Mouse (Mus musculus) liver, adult 2 months (tissue): ENCODE measurements at regions not wholly inside any gene's neighbourhood (a gene's known extent, or its start where the extent isn't known, plus 50 kb on each side); places are given as distances from the start of the nearest gene placed in this dataset.

Source experiments
- DNase-seq: peaks from one replicate; pipeline ENCODE4 v3.0.0-alpha.2; 2011; ENCODE audit warnings: low read depth, low spot score; ENCODE audit errors: extremely low read depth
- H3K27ac ChIP-seq: fragments of 200-500 bp; replicated peaks from 2 replicates; pipeline ENCODE4 v1.5.1; 2012; ENCODE audit warnings: low read depth, mild to moderate bottlenecking, control low read depth, inconsistent platforms, low read length; ENCODE audit not compliant: insufficient read depth
- H3K27me3 ChIP-seq: fragments of 200-500 bp; 2 replicates; pipeline ENCODE4 v1.6.1; 2012; ENCODE audit warnings: mild to moderate bottlenecking, moderate library complexity, low read length, inconsistent platforms; ENCODE audit not compliant: control insufficient read depth, insufficient read depth
- H3K36me3 ChIP-seq: fragments of 200-500 bp; 2 replicates; pipeline ENCODE4 v1.6.1; 2012; ENCODE audit warnings: low read length, inconsistent platforms; ENCODE audit not compliant: control insufficient read depth, insufficient read depth
- H3K4me1 ChIP-seq: fragments of 200-500 bp; 2 replicates; pipeline ENCODE4 v1.6.1; 2011; ENCODE audit warnings: low read length; ENCODE audit not compliant: control insufficient read depth, insufficient read depth
- H3K4me3 ChIP-seq: fragments of 200-500 bp; 2 replicates; pipeline ENCODE4 v1.5.1; 2011; ENCODE audit warnings: low read depth, mild to moderate bottlenecking, control low read depth, low read length, moderate library complexity; ENCODE audit not compliant: insufficient read depth
- H3K79me2 ChIP-seq: fragments of 200-500 bp; 2 replicates; pipeline ENCODE4 v1.6.1; 2012; ENCODE audit warnings: inconsistent platforms, mild to moderate bottlenecking, low read length, moderate library complexity; ENCODE audit not compliant: control insufficient read depth, insufficient read depth
- H3K9ac ChIP-seq: fragments of 200-500 bp; 2 replicates; pipeline ENCODE4 v1.6.1; 2012; ENCODE audit warnings: low read depth, mild to moderate bottlenecking, control low read depth, inconsistent platforms, low read length
- CTCF ChIP-seq: fragments of 200-500 bp; IDR thresholded peaks from 2 replicates; pipeline ENCODE4 v1.5.1; 2011; ENCODE audit warnings: low read depth, low read length, control low read depth
- POLR2A ChIP-seq: fragments of 200-500 bp; IDR thresholded peaks from 2 replicates; pipeline ENCODE4 v1.6.1; 2011; ENCODE audit warnings: low read length, control low read depth; ENCODE audit not compliant: insufficient read depth; ENCODE audit errors: extremely low read depth
- WGBS: fragments of 180-500 bp; shearing (Covaris S2); methylation state at CpG from one replicate; pipeline ENCODE4 v1.1.7; 2018; 5-methylcytosine and 5-hydroxymethylcytosine counted together

GRCm38 (mm10) chrX:72330323-72330722 lies 55.7 kb upstream of the Gabre start:
- H3K4me1 ChIP-seq = no peaks in the 10 kb centered on the region
- H3K79me2 ChIP-seq = no peaks in the 10 kb centered on the region
- TF ChIP-seq CTCF (no peak), POLR2A (no peak)
- no peak overlapping the region for H3K9ac ChIP-seq
- 0% methylated on average over 1 of the region's 1 CpGs for WGBS
- no peak overlapping the region for H3K27ac ChIP-seq
- no peak overlapping the region for H3K4me3 ChIP-seq
- DNase-seq = peak; percentile 7
- no peaks in the 10 kb centered on the region for H3K36me3 ChIP-seq
- no peaks in the 10 kb centered on the region for H3K27me3 ChIP-seq

- WGBS = 76% methylated on average over 2 of the region's 2 CpGs
- no peak for TF ChIP-seq CTCF
- TF ChIP-seq POLR2A = no peak
- Histone ChIP-seq H3K4me3 (no peak overlapping the region), H3K36me3 (no peaks in the 10 kb centered on the region), H3K9ac (no peak overlapping the region), H3K4me1 (no peaks in the 10 kb centered on the region), H3K79me2 (no peaks in the 10 kb centered on the region), H3K27ac (no peak overlapping the region), H3K27me3 (no peaks in the 10 kb centered on the region)
- no peak for DNase-seq
Observed at GRCm38 (mm10) chrX:72328822-72329221, 54.2 kb upstream of the Gabre start.
